Mouse (Mus musculus): ENCODE data around the gene Rnf215.
"Not testable (repeated sequence)": the region's sequence is repeated elsewhere in the genome, so short reads cannot be mapped to it uniquely, and the experiment has no call there.

DNA sequence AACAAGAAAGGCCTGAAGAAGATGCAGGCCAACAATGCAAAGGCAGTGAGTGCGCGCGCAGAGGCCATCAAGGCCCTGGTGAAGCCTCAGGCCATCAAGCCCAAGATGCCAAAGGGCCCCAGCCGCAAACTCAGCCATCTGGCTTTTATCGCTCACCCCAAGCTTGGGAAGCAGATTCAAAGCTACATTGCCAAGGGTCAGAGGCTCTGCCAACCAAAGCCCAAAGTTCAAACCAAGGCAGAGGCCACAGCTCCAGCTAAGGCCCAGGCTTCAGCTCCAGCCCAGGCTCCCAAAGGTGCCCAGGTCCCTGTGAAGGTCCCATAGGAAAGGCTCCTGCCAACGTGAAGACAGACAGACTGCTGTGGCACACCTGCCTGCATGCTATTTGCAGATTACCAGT, 27.1 kb upstream of the Rnf215 start:
- not testable (repeated sequence) for TF ChIP-seq FLI1 (IDR thresholded peaks at IDR 0.05; ENCODE audit: low read length); GATA1 (IDR thresholded peaks at IDR 0.05; ENCODE audit: borderline replicate concordance, low read length)
